In the genomic region with DNA sequence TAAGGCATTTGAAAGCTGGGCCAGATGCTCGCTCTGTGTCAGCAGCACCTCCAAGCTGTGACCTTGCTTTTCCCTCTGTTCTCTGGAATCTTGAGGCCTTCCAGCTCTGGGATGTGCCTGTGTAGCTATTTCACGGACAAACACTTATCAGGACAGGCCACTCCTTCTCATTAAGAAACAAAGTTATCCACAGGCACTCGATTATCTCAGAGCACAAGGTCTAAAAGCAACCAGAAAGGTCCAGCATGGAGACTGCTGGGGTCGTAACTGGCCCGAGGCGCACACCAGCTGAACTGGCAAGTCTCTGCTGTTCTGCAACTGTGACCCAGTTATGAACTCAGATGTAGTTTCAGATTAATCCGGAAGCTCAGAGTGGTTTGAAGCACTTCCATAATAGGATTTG, we compare ENCODE assay signal across 10 mouse cellular contexts.
DNase-seq lines count a peak whose midpoint lies in the region; ATAC-seq and TF ChIP-seq lines count a peak whose summit lies in the region.
"Had no signal": no experiment of that assay in that cellular context is flagged by ENCODE, and none has a peak within 500 bp of the region (broad histone marks: within the 10 kb centered on the region; RNA-seq: fewer than 3 reads in every experiment).

No protein-coding gene starts in this region.

- no peaks in the 10 kb centered on the region for H3K27me3 ChIP-seq in hindbrain, embryonic 10.5 days (ENCODE audit: insufficient read depth, poor library complexity, severe bottlenecking)
- H3K27me3 ChIP-seq in hindbrain, embryonic 14.5 days (ENCODE audit: control insufficient read depth, insufficient read depth, low read length) = no peaks in the 10 kb centered on the region
- H3K27me3 ChIP-seq in kidney, postnatal 0 days (ENCODE audit: insufficient read depth, low read length) = no peaks in the 10 kb centered on the region
- H3K27me3 ChIP-seq: hindbrain, embryonic 15.5 days had no signal

- H3K9ac ChIP-seq in hindbrain, embryonic 14.5 days = no peak overlapping the region
- no peak overlapping the region for H3K9ac ChIP-seq in kidney, postnatal 0 days (ENCODE audit: low read depth, low read length)
- H3K9ac ChIP-seq: hindbrain, embryonic 15.5 days had no signal

- no peak for TF ChIP-seq CTCF in kidney, postnatal 0 days (IDR thresholded peaks at IDR 0.05; ENCODE audit: low read depth)

- H3K27ac ChIP-seq in hindbrain, embryonic 10.5 days = peak overlapping the region; percentile 26; the same call in 1 of the 2 replicates
- no peak overlapping the region for H3K27ac ChIP-seq in hindbrain, embryonic 14.5 days
- H3K27ac ChIP-seq in kidney, postnatal 0 days = peak overlapping the region; percentile 82
- H3K27ac ChIP-seq: hindbrain, embryonic 15.5 days had no signal

- H3K9me3 ChIP-seq in hindbrain, embryonic 10.5 days = no peaks in the 10 kb centered on the region
- no peaks in the 10 kb centered on the region for H3K9me3 ChIP-seq in hindbrain, embryonic 14.5 days (ENCODE audit: control insufficient read depth, low read length)
- H3K9me3 ChIP-seq in kidney, postnatal 0 days (replicated peaks; ENCODE audit: low read length) = no peaks in the 10 kb centered on the region
- H3K9me3 ChIP-seq: G1E; hindbrain, embryonic 15.5 days had no signal

- H3K4me2 ChIP-seq in hindbrain, embryonic 14.5 days (replicated peaks) = no peak overlapping the region
- H3K4me2 ChIP-seq in kidney, postnatal 0 days (ENCODE audit: low read length) = no peak overlapping the region
- H3K4me2 ChIP-seq: hindbrain, embryonic 15.5 days had no signal

- no peaks in the 10 kb centered on the region for H3K36me3 ChIP-seq in hindbrain, embryonic 10.5 days
- H3K36me3 ChIP-seq in hindbrain, embryonic 14.5 days (replicated peaks; ENCODE audit: control insufficient read depth, insufficient read depth) = no peaks in the 10 kb centered on the region; the same call in 1 of the 2 replicates
- 0 out of 2 replicates have a peak, but pooled peaks cover 5% of the 10 kb centered on the region for H3K36me3 ChIP-seq in kidney, postnatal 0 days (ENCODE audit: insufficient read depth, low read length)
- H3K36me3 ChIP-seq: hindbrain, embryonic 15.5 days had no signal

- H3K4me3 ChIP-seq in hindbrain, embryonic 10.5 days = no peak overlapping the region
- H3K4me3 ChIP-seq in hindbrain, embryonic 14.5 days (replicated peaks; ENCODE audit: low read length) = no peak overlapping the region
- no peak overlapping the region for H3K4me3 ChIP-seq in kidney, postnatal 0 days (replicated peaks; ENCODE audit: low read depth, low read length)
- H3K4me3 ChIP-seq: hindbrain, embryonic 15.5 days had no signal

- DNase-seq in hindbrain, embryonic 10.5 days (ENCODE audit: low spot score) = no peak
- DNase-seq in hindbrain, embryonic 14.5 days (ENCODE audit: low spot score) = no peak
- peak; percentile 71 for DNase-seq in kidney, postnatal 0 days (ENCODE audit: low spot score)
- DNase-seq in layer of hippocampus, adult 18-20 months (ENCODE audit: low spot score in 2 of 2) = no peak
- DNase-seq in c-Kit-positive CD71-positive TER-119-positive erythroid progenitor cells, embryonic 14.5 days (ENCODE audit: low spot score) = no peak
- DNase-seq in right cerebral cortex, adult 18-20 months = no peak

- 0 out of 2 replicates have a peak, but pooled peaks cover 6% of the 10 kb centered on the region for H3K4me1 ChIP-seq in hindbrain, embryonic 10.5 days (replicated peaks)
- peaks cover 5% of the 10 kb centered on the region; the same call in 1 of the 2 replicates for H3K4me1 ChIP-seq in hindbrain, embryonic 14.5 days (replicated peaks; ENCODE audit: control insufficient read depth, insufficient read depth, low read length)
- peaks cover 38% of the 10 kb centered on the region for H3K4me1 ChIP-seq in kidney, postnatal 0 days (replicated peaks; ENCODE audit: insufficient read depth, low read length)

- WGBS in hindbrain, embryonic 10.5 days = 78% methylated on average over 7 of the region's 7 CpGs
- 82% methylated on average over 7 of the region's 7 CpGs for WGBS in hindbrain, embryonic 14.5 days
- 31% methylated on average over 7 of the region's 7 CpGs for WGBS in kidney, postnatal 0 days

- ATAC-seq in hindbrain, embryonic 14.5 days (ENCODE audit: low FRiP score) = no peak
- ATAC-seq in erythroblast, adult 5-6 weeks (replicated peaks; ENCODE audit: low FRiP score, poor library complexity, severe bottlenecking) = peak; percentile 41
- ATAC-seq in kidney, postnatal 0 days (replicated peaks; ENCODE audit: low FRiP score, low read depth) = peak; percentile 62
- peak; percentile 56 for ATAC-seq in megakaryocyte, adult 5-6 weeks (ENCODE audit: poor library complexity, severe bottlenecking)
